Mouse (Mus musculus): ENCODE data around the gene Akap5.

Gene Akap5

DNA sequence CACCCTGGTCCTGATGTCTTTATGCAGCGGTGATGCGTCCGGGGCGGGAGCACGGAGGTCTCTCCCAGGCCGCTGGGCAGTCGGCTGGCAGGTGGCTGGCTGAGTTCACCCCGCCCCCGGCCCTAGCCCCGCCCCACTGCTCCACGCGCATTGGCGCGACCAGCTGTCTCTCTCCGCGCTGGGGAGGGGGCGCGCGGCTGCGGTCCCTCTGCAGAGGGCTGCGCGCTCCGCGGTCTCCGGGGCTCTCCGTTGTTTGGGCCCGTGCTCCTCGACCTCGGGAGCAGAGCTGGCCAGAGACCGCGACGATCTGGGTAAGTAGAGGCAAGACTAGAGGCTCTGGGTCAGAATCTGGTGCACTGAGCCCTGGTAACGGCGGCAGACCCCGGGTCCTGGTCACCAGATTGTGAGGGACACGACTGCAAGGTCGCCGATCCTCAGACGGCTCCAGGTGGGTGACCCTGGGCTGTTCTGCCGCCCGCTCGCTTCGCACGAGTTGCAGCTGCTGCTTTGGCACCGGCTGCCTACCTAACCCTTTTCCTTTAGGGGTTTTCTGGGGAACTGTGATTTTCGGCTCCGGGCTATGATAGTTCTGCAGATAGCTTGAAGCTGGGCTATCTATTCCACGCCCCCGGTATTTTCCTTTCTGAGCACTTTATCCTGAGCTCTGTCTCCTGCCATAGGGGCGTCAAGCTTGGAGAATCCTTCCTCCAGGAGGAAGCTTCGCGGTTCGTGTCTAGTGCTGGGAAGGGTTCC, at the start of gene Akap5:
Akap5 (plus strand) TSS at position 213 of the 753 bp plus-strand sequence.
- DNase-seq, result peak; percentile 67 to 82

DNA sequence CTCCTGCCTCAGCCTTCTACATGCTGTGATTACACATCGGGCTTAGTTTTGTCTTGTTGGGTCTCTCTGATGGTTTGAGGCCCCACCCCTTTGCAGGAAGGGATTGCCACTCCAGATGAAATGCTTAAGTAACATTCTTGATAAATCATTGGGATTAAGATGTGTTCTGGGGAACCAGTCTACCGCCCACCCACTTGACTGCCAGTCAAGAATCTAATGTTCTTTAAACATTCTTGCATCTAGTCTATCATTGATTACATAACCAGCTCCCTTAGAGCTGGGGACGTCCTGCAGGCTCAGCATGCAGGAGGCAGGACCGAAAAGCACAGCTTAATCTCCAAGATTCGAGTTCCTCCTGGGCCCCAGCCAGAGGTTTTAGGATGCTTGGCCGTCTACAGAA, 46.5 kb upstream of the Akap5 start:
- no peak for DNase-seq

DNA sequence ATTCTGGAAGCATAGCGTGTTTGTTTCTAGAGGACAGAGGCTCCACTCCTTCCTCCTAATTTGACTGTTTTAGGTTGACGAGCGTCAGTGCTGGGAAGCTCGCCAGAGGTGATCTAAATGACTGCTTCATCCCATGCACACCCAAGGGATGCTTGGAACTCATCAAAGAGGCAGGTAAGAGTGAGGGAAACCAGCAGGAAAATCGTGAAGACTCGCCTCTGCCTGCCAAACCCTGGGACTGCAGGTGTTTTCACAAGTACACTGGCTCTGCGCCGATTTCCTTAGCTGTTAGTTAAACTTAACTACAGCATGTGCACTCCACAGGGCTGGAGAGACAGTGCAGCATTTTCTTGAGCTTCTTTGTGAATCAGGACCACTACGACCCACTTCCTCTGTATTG, 44.1 kb upstream of the Akap5 start:
- peak in 1 of 2 experiments; percentile 38 for DNase-seq

DNA sequence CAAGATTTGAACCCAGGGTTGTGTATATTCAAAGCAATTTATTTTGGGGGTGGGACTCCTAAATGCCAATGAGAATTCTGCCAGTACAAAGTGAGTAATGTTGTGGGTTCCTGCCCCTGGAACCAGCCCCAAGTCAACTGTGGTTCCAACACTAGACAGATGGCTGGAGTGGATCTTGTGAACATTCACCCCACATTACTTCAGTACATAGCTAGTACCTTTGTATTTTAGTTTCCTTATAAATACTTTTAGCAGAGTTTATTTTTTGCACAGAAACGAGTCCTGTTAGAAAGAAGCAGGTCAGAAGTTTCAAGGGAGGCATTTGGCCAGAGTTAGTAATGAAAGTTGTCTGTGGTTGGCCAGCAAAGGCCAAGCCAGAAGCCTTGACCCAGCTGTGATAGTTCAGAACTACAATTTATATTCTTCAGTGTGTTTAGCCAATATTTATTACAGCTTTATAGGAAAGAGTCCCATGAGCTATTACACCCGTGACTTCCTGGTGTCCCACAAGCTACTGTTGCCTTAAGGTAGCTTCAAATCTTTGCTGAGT, 43.5 kb upstream of the Akap5 start:
- no peak for DNase-seq

DNA sequence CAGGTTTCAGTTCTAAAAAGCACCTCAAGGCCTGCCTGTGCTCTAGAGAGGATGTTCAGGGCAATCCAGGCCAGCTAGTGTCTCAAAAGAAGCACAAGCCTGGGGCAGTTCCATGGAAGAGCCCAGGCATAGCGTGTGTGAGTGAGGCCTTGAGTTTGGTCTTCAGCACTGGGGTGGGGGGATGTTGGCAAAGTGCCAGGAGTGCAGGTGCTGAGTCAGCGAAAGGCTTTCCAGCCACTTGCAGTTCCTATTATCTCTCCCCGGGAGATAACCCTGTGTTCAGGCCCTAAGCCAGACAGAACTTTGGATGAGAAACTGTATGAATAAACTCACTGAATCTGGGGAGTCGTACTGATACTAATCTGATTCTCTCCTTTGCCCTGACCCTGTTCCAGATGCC, 42.6 kb upstream of the Akap5 start:
- DNase-seq, result peak in 1 of 2 experiments; percentile 47

DNA sequence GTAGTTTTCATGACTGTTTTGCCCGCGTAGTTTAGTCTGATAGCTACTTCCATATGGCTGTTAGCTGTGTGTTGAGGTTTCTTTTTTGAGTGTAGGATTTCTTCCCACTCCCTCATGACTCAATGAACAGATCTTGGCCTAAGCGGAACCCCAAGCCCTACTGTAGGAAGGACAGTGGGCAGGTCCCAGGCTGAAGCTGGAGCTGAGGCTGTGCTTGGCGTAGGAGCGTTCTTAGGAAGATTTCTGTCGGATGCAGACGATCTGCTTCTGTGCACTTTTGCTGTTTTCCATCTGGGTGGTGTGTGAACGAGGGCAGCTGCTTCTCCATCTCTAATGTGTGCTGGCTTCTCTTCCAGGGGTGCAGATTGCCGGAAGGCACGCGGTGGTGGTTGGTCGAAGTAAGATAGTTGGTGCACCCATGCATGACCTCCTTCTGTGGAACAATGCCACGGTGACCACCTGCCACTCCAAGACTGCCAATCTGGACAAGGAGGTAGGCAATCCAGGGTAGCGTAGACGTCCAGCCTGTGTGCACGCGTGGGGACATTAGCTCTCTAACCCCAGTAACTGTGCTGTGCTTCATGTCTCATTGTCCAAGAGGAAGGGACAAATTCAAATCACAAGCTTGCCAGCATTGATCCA, 42.0 kb upstream of the Akap5 start:
- DNase-seq, result peak; percentile 30 to 50

DNA sequence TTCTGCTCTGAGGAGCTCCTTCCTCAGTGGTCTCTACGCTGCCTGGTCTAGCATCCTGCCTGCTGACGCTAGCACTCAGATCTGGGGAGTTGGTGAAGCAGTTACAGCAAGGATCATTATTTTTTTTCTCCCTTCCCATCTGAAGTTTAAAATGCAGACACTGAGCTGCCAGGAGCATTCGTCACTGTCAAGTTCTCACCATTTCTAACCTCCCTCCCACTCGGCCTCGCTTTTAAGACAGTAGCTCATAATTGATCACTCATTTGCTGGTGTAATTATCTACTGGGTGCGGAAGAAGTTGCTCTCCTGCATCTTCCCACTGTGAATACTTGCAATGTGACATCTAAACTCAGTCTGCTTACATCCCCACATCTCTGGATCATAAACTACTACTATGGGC, 39.3 kb upstream of the Akap5 start:
- no peak for DNase-seq

DNA sequence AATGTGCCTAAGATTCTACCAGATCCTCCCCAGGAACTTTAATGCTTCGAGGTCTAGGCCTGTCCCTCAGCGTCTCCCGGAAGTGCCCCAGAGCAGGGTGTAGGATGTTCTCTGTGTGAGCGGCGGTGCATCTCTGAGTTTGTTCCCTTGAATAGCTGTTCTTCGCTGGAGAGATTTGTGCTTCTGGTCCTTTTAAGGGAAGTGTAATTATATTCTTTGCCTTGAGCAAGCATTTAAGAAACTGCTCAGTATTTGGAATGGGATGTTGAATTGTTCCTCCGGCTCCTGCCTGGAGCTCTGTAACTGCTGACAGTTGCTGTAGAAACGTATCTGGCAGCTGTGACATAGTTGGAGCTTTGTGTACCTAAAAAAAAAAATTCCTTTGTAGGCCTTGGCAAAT, 36.7 kb upstream of the Akap5 start:
- DNase-seq, result no peak

DNA sequence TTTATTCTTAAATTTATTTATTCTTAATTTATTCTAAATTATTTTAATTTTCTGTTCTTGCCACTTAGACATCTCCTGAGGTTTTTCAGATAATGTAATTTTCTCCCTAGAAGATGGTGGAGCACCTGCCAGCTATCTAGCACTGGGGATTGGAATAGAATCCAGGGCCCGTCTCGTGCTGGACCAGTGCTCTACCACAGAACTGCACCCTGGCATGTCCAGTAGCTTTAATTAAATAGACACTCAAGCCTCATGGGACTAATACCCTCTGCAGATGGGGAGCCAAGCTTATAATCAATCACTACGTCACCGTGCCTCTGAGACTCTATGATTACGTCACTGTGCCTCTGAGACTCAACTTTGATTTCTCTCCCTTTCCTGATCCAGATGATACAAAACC, 36.2 kb upstream of the Akap5 start:
- DNase-seq, result no peak

DNA sequence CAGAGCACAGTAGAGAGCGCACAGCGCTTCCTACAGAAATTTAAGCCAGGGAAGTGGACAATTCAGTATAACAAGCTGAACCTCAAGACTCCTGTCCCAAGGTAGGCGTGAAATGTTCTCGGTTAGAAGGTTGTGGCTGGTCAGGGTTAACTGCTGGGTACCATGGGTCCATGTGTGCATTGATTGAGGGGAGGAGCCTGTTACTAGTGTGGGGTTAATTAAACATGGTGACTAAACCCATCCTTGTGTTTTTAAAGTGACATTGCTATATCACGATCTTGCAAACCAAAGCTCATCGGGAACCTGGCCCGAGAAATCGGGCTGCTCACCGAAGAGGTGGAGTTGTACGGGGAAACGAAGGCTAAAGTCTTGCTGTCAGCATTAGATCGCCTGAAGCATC, 35.3 kb upstream of the Akap5 start:
- DNase-seq, result no peak

DNA sequence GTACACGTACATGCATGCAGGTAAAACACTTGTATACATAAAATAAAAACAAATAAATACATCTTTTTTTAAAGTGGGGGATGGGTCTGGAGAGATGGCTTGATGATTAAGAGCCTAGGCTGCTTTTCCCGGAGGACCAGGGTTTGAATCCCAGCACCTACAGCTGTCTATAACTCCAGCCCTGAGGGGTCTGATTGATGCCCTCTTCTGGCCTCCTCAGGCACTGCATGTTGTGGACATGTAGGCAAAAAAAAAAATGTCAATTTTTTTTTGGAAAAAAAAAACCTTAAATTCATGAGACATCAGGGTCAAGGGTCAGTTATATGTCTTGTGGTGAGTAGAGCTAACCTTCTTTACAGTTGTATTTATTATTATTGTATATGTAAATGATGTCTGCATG, 34.4 kb upstream of the Akap5 start:
- no peak for DNase-seq

DNA sequence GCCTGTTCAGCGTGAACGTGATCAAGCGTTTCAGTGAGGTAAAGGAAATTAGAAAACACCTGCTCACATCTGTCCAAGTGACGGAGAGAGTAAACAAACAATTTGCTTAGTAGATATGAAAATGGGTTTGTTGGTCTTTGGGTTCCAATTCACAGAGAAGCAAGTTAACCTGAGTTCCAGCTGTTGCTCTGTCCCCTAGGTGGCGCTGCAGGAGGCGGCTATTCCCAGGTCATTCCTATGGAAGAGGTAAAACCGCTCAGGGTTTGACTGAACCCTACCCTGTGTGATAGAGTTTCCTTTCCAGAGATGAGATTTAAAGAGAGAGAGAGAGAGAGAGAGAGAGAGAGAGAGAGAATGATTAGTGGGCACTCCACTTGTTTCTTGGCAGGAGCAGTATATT, 31.5 kb upstream of the Akap5 start:
- peak; percentile 75 to 86 for DNase-seq

DNA sequence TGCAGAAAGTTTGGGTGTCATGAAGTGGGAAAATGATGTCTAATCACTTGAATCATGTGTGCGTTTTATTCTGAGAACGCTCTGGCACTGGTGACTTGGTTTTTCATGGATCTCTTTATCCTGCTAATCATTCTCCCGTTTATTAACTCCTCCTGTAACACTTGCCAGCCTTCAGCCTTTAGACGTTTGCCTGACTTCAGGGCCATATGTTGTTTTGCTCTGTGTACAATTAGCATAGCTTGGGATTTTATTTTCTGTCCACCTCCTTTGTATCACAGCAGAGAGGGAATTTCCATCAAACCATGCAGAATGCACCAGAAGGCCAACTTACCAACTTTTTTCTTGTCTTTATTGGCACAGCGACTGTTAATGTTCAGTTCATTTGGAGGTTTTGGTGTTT, 26.9 kb upstream of the Akap5 start:
- no peak for DNase-seq

DNA sequence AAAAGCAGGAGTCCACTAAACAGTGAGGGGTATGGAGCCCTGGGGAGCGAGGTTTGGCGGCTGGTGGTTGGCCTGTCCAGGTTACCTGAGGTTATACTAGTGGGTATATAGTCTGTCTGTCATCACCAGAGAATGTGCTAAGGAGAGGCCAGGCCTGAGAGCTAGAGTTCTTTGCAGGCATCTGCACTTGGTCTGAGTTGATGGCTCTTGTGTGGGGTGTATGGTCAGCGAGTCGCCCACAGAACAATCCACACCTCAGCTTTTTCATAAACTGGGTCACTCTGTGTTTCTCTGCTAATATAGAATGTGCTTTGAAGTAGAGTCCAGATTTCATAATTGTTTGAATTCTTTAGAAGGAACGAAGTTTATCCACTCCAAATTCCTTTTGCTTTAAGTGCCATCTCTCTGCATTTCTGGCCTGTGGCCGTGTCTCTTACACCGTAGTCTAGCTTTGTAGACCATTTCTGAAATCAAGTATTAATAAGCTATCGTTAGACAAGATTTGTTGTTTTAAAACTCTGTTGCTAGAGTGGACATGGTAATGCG, 25.3 kb upstream of the Akap5 start:
- no peak for DNase-seq

DNA sequence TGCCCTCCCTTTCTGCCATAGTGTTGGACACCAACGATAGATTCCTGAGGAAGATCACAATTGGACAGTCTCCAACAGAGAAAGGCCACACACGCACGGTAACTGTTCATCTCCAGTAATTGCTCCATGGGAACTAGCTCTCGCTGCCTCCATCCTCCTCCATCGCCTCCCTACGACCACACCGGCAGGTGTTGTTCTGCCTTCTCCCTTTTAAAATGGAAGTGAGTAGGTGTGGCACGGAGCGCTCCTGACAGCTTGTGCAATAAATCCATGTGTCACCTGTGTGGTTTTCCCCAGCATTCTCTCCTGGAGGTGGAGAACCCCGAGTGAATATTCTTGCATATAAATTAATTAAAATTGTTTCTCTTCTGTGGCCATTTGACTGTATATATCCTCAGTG, 24.3 kb upstream of the Akap5 start:
- DNase-seq, result no peak

DNA sequence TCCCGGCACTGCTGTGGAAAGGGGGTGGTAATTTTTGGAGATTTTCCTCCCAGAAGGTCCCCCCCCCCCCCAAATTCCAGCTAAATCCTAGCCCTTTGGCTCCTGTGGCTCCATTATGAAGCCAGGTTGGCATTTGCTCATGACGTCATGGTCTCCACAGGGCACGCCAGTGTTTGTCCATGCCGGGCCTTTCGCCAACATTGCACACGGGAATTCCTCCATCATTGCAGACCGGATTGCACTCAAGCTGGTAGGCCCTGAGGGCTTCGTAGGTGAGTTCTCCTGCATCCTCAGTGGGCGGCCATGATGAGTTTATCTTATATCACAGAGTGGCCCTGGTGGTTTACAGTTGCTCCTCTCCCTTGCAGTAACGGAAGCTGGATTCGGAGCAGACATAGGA, 21.2 kb upstream of the Akap5 start:
- DNase-seq, result peak; percentile 79 to 88

DNA sequence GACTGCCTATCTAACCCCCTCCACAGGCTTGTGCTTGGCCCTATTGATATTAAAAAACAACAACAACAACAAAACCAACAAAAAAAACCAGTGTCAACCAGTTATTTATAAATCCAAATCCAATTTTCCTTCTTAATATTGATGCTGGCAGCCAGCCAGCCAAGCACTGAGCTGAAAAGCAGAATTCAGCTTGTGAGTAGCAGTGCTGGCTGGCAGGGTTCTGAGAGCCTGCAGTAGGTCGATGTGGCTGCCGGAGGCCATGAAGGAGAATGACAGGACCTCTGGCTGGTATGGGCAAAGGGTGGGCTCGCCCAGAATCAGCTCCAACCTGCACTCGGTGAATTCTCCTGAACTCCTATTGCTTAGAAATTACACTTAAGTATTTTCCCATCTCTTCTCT, 20.5 kb upstream of the Akap5 start:
- DNase-seq, result peak; percentile 55 to 67

DNA sequence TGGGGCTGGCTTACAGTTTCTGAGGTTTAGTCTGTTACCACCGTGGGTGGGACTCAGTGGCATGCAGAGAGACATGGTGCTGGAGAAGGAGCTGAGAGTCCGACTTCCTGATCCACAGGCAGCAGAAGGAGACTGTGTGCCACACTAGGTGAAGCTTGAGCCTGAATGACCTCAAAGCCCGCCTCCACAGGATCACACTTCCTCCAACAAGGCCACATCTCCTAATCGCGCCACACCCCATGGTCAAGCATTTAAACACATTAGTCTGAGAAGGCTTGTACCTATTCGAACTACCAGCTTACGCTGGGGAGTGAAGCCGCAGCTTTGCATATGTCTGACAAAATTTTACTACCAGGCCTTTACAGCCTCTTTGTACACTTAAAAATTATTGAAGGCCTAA, 19.6 kb upstream of the Akap5 start:
- no peak for DNase-seq

DNA sequence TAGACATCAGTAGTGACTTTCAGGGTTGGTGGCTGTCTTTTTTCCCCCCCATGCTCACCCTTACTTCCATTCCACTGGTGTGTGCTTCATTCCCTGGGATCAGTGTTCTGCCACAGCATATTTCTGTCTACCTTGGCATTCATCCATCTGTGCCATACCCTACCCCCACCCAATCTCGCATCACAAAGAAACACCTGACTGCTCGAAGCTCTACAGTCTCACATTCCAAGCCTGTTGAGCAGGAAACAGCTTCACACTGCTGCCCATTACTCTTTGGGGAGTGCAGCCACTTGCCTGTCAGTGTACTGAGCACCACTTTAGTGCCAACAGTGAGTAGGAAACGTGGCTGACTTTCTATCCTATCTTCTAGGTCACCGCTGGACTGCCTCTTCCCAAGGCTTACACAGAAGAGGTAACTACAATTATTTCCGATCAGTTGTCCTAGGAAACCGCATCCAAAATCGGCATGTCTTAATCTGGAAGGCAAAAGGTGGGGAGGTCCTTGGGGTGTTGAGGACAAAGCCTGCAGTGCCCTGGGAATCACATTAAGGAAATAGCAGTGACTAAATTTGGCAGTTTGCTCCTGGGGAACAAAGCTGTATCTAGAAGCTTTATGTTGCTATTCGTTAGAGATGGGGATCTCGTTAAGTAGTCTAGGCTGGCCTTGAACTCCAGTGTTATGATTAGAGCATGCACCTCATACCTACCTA, 17.7 kb upstream of the Akap5 start:
- DNase-seq, result no peak

DNA sequence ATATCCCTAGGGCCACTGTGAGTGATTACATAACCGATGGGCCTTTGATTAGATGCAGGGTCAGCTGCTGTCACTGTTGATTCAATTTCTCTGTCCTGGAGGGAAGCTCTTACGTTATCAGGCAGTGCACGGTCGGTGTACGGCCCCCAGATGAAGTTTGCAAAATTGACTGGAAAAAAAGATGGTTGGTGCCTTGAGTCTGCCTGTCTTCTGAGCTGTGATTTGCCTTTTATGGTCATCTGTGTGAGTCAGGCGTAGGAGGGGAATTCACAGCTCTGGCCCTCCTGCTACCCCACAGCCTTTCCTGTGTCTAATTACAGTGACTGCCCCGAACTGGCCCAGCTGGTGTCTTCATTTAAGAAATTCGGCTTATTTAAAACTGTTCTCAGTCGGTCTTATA, 16.7 kb upstream of the Akap5 start:
- DNase-seq, result no peak

DNA sequence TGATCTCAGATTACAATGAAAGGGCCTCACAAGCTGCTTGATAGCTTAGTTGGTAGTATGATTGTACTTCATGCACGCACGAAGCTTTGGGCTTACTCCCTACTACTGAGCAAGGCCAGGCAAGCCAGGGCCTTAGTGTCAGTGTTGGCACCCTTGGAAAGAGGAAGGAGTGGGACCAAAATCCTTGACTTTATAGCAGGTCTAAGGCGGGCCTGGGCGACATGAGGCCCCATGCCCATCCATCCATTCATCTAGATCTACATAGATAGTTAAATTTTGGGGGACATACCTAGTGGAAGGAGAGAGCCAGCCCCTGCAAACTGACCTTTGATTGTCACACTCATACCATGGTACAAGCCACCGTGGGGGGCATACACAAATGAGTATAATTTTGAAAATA, 16.3 kb upstream of the Akap5 start:
- DNase-seq, result no peak

DNA sequence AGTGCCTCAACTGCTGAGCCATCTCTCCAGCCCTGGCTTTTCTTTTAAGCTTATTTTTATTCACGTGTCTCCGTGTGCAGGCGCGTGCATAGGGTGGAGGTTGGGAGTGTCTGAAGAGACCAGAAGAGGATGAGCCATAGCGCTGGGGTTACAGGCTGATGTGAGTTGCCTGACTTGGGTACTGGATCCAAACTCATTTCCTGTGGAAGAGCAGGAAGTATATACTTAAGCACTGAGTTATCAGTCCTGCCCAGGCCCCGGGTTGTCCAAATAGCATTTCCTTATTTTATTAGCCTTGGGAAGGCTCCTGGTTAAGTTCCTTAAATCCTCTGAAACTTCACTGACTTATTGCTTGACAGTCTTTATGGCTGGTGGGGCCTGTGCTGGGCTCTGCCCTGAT, 14.7 kb upstream of the Akap5 start:
- DNase-seq, result no peak

DNA sequence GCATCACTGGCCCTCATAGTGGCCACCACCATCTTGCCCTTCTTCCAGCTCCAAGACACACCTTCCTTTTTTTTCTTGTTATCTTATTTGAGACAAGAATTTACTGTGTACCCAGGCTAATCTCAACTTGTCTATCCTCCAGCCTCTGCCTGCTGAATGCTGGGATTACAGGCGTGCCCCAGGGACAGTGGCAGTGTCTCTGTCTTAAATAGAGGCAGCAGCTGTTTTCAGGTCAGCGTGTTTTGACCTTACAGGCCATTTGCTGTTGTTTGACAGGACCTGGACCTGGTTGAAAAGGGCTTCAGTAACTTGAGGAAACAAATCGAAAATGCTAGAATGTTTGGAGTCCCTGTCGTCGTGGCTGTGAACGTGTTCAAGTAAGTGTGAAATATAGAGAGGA, 14.1 kb upstream of the Akap5 start:
- no peak for DNase-seq

DNA sequence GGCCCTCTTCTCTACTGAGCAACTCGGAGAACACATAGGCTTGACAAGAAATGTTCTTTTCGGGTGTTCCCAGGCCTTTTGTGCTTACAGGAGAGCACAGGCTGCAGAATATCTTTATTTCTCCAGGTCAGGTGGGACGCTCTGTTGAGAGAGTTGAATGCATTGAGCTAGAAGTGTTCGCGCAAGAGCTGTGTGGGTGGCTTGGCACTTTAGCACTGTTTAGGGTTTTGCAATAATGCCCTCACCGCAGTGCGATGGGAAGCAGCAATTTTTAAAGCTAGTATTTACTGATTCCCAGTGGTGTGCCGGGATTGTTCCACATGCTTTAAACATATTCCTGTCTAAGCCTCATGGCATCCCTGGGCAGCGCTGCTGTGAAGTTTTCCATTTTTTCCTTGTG, 13.5 kb upstream of the Akap5 start:
- no peak for DNase-seq
